Mouse (Mus musculus): Measurements from ENCODE around the gene Olfr1148. TPM values are rescaled to one million over a fixed set of nuclear protein-coding genes. Genes with fewer than 3 reads are reported as not detected.

Olfr1148 gene
- not detected for polyA plus RNA-seq (2017; shearing (Covaris generic))

GRCm38 (mm10) chr2:87830233-87830632, at the start of gene Olfr1148:
Gene Olfr1148 (plus strand): TSS chr2:87830533.

GRCm38 (mm10) chr2:87800292-87800691, 30.0 kb upstream of the Olfr1148 start, which contains the start of gene Olfr1143:
Gene Olfr1143 (plus strand): TSS chr2:87800592.

GRCm38 (mm10) chr2:87809522-87809921, 20.8 kb upstream of the Olfr1148 start, which contains the start of gene Olfr1145:
Gene Olfr1145 (plus strand): TSS chr2:87809822.

GRCm38 (mm10) chr2:87843693-87844092, 13.4 kb downstream of the Olfr1148 start, which contains the start of gene Olfr1150-ps1:
Gene Olfr1150-ps1 (plus strand): TSS chr2:87843993.

GRCm38 (mm10) chr2:87855562-87855961, 25.2 kb downstream of the Olfr1148 start, which contains the start of gene Olfr1151:
Gene Olfr1151 (plus strand): TSS chr2:87855862.

GRCm38 (mm10) chr2:87866192-87866591, 35.9 kb downstream of the Olfr1148 start, which contains the start of gene Olfr1152:
Gene Olfr1152 (plus strand): TSS chr2:87866492.

Other genes with a start within 250 kb of the Olfr1148 start
- gene Olfr1130, start 224.3 kb upstream of the Olfr1148 start, polyA plus RNA-seq (2017; shearing (Covaris generic)): not detected
- gene Olfr1131, start 203.4 kb upstream of the Olfr1148 start, polyA plus RNA-seq (2017; shearing (Covaris generic)): not detected
- gene Olfr1132, start 193.0 kb upstream of the Olfr1148 start, polyA plus RNA-seq (2017; shearing (Covaris generic)): not detected
- gene Olfr1133, start 183.2 kb upstream of the Olfr1148 start, polyA plus RNA-seq (2017; shearing (Covaris generic)): not detected
- gene Olfr1134, start 172.1 kb upstream of the Olfr1148 start, polyA plus RNA-seq (2017; shearing (Covaris generic)): not detected
- gene Olfr1135, start 156.9 kb upstream of the Olfr1148 start, polyA plus RNA-seq (2017; shearing (Covaris generic)): not detected
- gene Olfr1136, start 136.6 kb upstream of the Olfr1148 start, polyA plus RNA-seq (2017; shearing (Covaris generic)): not detected
- not detected for gene Olfr1137, start 117.4 kb upstream of the Olfr1148 start, polyA plus RNA-seq (2017; shearing (Covaris generic))
- gene Olfr1138, start 90.6 kb upstream of the Olfr1148 start, polyA plus RNA-seq (2017; shearing (Covaris generic)): not detected
- not detected for gene Olfr1140, start 86.8 kb upstream of the Olfr1148 start, polyA plus RNA-seq (2017; shearing (Covaris generic))
- not detected for gene Olfr1141, start 76.5 kb upstream of the Olfr1148 start, polyA plus RNA-seq (2017; shearing (Covaris generic))
- not detected for gene Olfr152, start 51.0 kb upstream of the Olfr1148 start, polyA plus RNA-seq (2017; shearing (Covaris generic))
- not detected for gene Olfr1143, start 29.9 kb upstream of the Olfr1148 start, polyA plus RNA-seq (2017; shearing (Covaris generic))
- not detected for gene Olfr1145, start 20.7 kb upstream of the Olfr1148 start, polyA plus RNA-seq (2017; shearing (Covaris generic))
- gene Olfr1150-ps1, start 13.5 kb downstream of the Olfr1148 start, polyA plus RNA-seq (2017; shearing (Covaris generic)): not detected
- gene Olfr1151, start 25.3 kb downstream of the Olfr1148 start, polyA plus RNA-seq (2017; shearing (Covaris generic)): not detected
- gene Olfr1152, start 36.0 kb downstream of the Olfr1148 start, polyA plus RNA-seq (2017; shearing (Covaris generic)): 0.07 TPM
- not detected for gene Olfr1153, start 64.4 kb downstream of the Olfr1148 start, polyA plus RNA-seq (2017; shearing (Covaris generic))
- gene Olfr1154, start 74.6 kb downstream of the Olfr1148 start, polyA plus RNA-seq (2017; shearing (Covaris generic)): not detected
- not detected for gene Olfr1155, start 114.6 kb downstream of the Olfr1148 start, polyA plus RNA-seq (2017; shearing (Covaris generic))
- gene Olfr1156, start 122.6 kb downstream of the Olfr1148 start, polyA plus RNA-seq (2017; shearing (Covaris generic)): 0.30 TPM
- not detected for gene Olfr1157, start 137.8 kb downstream of the Olfr1148 start, polyA plus RNA-seq (2017; shearing (Covaris generic))
- not detected for gene Olfr74, start 144.1 kb downstream of the Olfr1148 start, polyA plus RNA-seq (2017; shearing (Covaris generic))
- not detected for gene Olfr1158, start 159.6 kb downstream of the Olfr1148 start, polyA plus RNA-seq (2017; shearing (Covaris generic))
- gene Olfr1160, start 177.7 kb downstream of the Olfr1148 start, polyA plus RNA-seq (2017; shearing (Covaris generic)): 0.06 TPM
- gene Olfr1161, start 192.2 kb downstream of the Olfr1148 start, polyA plus RNA-seq (2017; shearing (Covaris generic)): not detected
- gene Olfr73, start 207.2 kb downstream of the Olfr1148 start, polyA plus RNA-seq (2017; shearing (Covaris generic)): not detected
- not detected for gene Olfr1162, start 220.6 kb downstream of the Olfr1148 start, polyA plus RNA-seq (2017; shearing (Covaris generic))
- not detected for gene Olfr1163, start 241.3 kb downstream of the Olfr1148 start, polyA plus RNA-seq (2017; shearing (Covaris generic))

All from effector memory CD4-positive, alpha-beta T cell, adult 5 months (primary cell).